Mouse (Mus musculus): Measurements from ENCODE around the gene Wdtc1. TPM values are rescaled to one million over a fixed set of nuclear protein-coding genes. Genes with fewer than 3 reads are reported as not detected.

Gene Wdtc1
- polyA plus RNA-seq, 1 experiment from 2014 or later, result 24.9 TPM

- H3K36me3 ChIP-seq (ENCODE audit: inconsistent target), result no peaks in the 10 kb centered on the region; the same call in 1 of the 2 replicates
- H3K79me2 ChIP-seq (ENCODE audit: inconsistent target), result peaks cover 88% of the 10 kb centered on the region
- H3K4me3 ChIP-seq (ENCODE audit: inconsistent target), result no peak overlapping the region
- no peak overlapping the region for H3K27ac ChIP-seq
Observed at GRCm38 (mm10) chr4:133387053-133387452, 33.8 kb upstream of the Wdtc1 start.

GRCm38 (mm10) chr4:133386061-133386797 is 32.9 kb upstream of the Wdtc1 start:
- 92% methylated on average over 7 of the region's 7 CpGs for WGBS (ENCODE audit: missing documents)
- Histone ChIP-seq H3K4me3 (ENCODE audit: inconsistent target) (no peak overlapping the region), H3K27ac (no peak overlapping the region), H3K79me2 (ENCODE audit: inconsistent target) (peaks cover 88% of the 10 kb centered on the region), H3K36me3 (ENCODE audit: inconsistent target) (no peaks in the 10 kb centered on the region; the same call in 1 of the 2 replicates)

GRCm38 (mm10) chr4:133381141-133381540 is 27.9 kb upstream of the Wdtc1 start:
- Histone ChIP-seq H3K4me3 (ENCODE audit: inconsistent target) (no peak overlapping the region), H3K36me3 (ENCODE audit: inconsistent target) (no peaks in the 10 kb centered on the region; the same call in 1 of the 2 replicates), H3K79me2 (ENCODE audit: inconsistent target) (peaks cover 99% of the 10 kb centered on the region), H3K27ac (no peak overlapping the region)
- 95% methylated on average over 8 of the region's 8 CpGs for WGBS (ENCODE audit: missing documents)

- Histone ChIP-seq H3K79me2 (ENCODE audit: inconsistent target) (peaks cover 99% of the 10 kb centered on the region), H3K36me3 (ENCODE audit: inconsistent target) (no peaks in the 10 kb centered on the region), H3K27ac (no peak overlapping the region), H3K4me3 (ENCODE audit: inconsistent target) (no peak overlapping the region)
- WGBS (ENCODE audit: missing documents), result 96% methylated on average over 6 of the region's 6 CpGs
Observed at GRCm38 (mm10) chr4:133380532-133380931, 27.3 kb upstream of the Wdtc1 start.

- Histone ChIP-seq H3K36me3 (ENCODE audit: inconsistent target) (no peaks in the 10 kb centered on the region), H3K27ac (no peak overlapping the region), H3K4me3 (ENCODE audit: inconsistent target) (no peak overlapping the region), H3K79me2 (ENCODE audit: inconsistent target) (peaks cover 100% of the 10 kb centered on the region)
- 86% methylated on average over 3 of the region's 3 CpGs for WGBS (ENCODE audit: missing documents)
Observed at GRCm38 (mm10) chr4:133379861-133380260, 26.6 kb upstream of the Wdtc1 start.

- no peaks in the 10 kb centered on the region for H3K36me3 ChIP-seq (ENCODE audit: inconsistent target)
- no peak overlapping the region for H3K4me3 ChIP-seq (ENCODE audit: inconsistent target)
- H3K79me2 ChIP-seq (ENCODE audit: inconsistent target), result peaks cover 100% of the 10 kb centered on the region
- WGBS (ENCODE audit: missing documents), result 85% methylated on average over 5 of the region's 5 CpGs
- no peak overlapping the region for H3K27ac ChIP-seq
Observed at GRCm38 (mm10) chr4:133379046-133379347, 25.7 kb upstream of the Wdtc1 start.

- H3K4me3 ChIP-seq (ENCODE audit: inconsistent target), result no peak overlapping the region
- WGBS (ENCODE audit: missing documents), result 32% methylated on average over 13 of the region's 13 CpGs
- H3K27ac ChIP-seq, result no peak overlapping the region
- H3K36me3 ChIP-seq (ENCODE audit: inconsistent target), result no peaks in the 10 kb centered on the region
- H3K79me2 ChIP-seq (ENCODE audit: inconsistent target), result peaks cover 100% of the 10 kb centered on the region
Observed at GRCm38 (mm10) chr4:133378236-133379045, 25.2 kb upstream of the Wdtc1 start.

GRCm38 (mm10) chr4:133375812-133376577 is 22.7 kb upstream of the Wdtc1 start:
- WGBS (ENCODE audit: missing documents), result 92% methylated on average over 10 of the region's 10 CpGs
- Histone ChIP-seq H3K4me3 (ENCODE audit: inconsistent target) (no peak overlapping the region), H3K36me3 (ENCODE audit: inconsistent target) (no peaks in the 10 kb centered on the region), H3K27ac (no peak overlapping the region), H3K79me2 (ENCODE audit: inconsistent target) (peaks cover 100% of the 10 kb centered on the region)

GRCm38 (mm10) chr4:133374011-133374410 is 20.7 kb upstream of the Wdtc1 start:
- Histone ChIP-seq H3K4me3 (ENCODE audit: inconsistent target) (no peak overlapping the region), H3K27ac (no peak overlapping the region), H3K36me3 (ENCODE audit: inconsistent target) (no peaks in the 10 kb centered on the region), H3K79me2 (ENCODE audit: inconsistent target) (peaks cover 94% of the 10 kb centered on the region)
- WGBS (ENCODE audit: missing documents), result 65% methylated on average over 4 of the region's 4 CpGs

GRCm38 (mm10) chr4:133372278-133372665 is 19.0 kb upstream of the Wdtc1 start:
- peaks cover 77% of the 10 kb centered on the region for H3K79me2 ChIP-seq (ENCODE audit: inconsistent target)
- H3K36me3 ChIP-seq (ENCODE audit: inconsistent target), result no peaks in the 10 kb centered on the region
- WGBS (ENCODE audit: missing documents), result 80% methylated on average over 6 of the region's 6 CpGs
- H3K4me3 ChIP-seq (ENCODE audit: inconsistent target), result peak overlapping the region; percentile 95; the same call in 1 of the 2 replicates
- no peak overlapping the region for H3K27ac ChIP-seq

- 26% methylated on average over 7 of the region's 7 CpGs for WGBS (ENCODE audit: missing documents)
- H3K27ac ChIP-seq, result 0 out of 2 replicates have a peak overlapping the region, but pooled peaks have one; percentile 12
- no peaks in the 10 kb centered on the region for H3K36me3 ChIP-seq (ENCODE audit: inconsistent target)
- H3K79me2 ChIP-seq (ENCODE audit: inconsistent target), result peaks cover 71% of the 10 kb centered on the region
- H3K4me3 ChIP-seq (ENCODE audit: inconsistent target), result peak overlapping the region; percentile 95
Observed at GRCm38 (mm10) chr4:133371621-133372277, 18.5 kb upstream of the Wdtc1 start.

- 39% methylated on average over 22 of the region's 22 CpGs for WGBS (ENCODE audit: missing documents)
Observed at GRCm38 (mm10) chr4:133370298-133371274, 17.3 kb upstream of the Wdtc1 start.

GRCm38 (mm10) chr4:133369553-133370297 is 16.4 kb upstream of the Wdtc1 start, which contains the start of gene Slc9a1:
TSS of gene Slc9a1 (plus strand) at chr4:133369706.
- peak within 1 kb of the TSS; percentile 74 for H3K27ac ChIP-seq
- H3K36me3 ChIP-seq (ENCODE audit: inconsistent target), result no peaks in the 10 kb centered on the region
- under 1% methylated on average over 40 of the region's 40 CpGs for whole genome bisulfite sequencing (ENCODE audit: missing documents)
- H3K79me2 ChIP-seq (ENCODE audit: inconsistent target), result peaks cover 51% of the 10 kb centered on the region
- peak within 1 kb of the TSS; percentile 95 for H3K4me3 ChIP-seq (ENCODE audit: inconsistent target)

More at GRCm38 (mm10) chr4:133370298-133371274, 17.3 kb upstream of the Wdtc1 start:
- Histone ChIP-seq H3K27ac (peak overlapping the region; percentile 74), H3K4me3 (ENCODE audit: inconsistent target) (peak overlapping the region; percentile 95), H3K36me3 (ENCODE audit: inconsistent target) (no peaks in the 10 kb centered on the region), H3K79me2 (ENCODE audit: inconsistent target) (peaks cover 60% of the 10 kb centered on the region)

Measured in macrophage (primary cell).